Mouse (Mus musculus) kidney, embryonic 16.5 days (tissue): ENCODE results near the gene Psme4. TPM values are rescaled to one million over a fixed set of nuclear protein-coding genes. Genes with fewer than 3 reads are reported as not detected.

Source experiments
- ATAC-seq: fragments of 200-750 bp; cut with Nextera tagmentation; 2 replicates; pipeline ENCODE4 v1.8.0; 2017; ENCODE audit warnings: moderate TSS enrichment; ENCODE audit not compliant: low FRiP score, low TSS enrichment
- H3K27ac ChIP-seq: fragments of 300-500 bp; sonication (generic); 2 replicates; pipeline ENCODE4 v1.5.1; 2014; ENCODE audit warnings: low read length
- H3K27me3 ChIP-seq: fragments of 300-500 bp; sonication (generic); 2 replicates; pipeline ENCODE4 v1.6.1; 2014; ENCODE audit warnings: low read length, control low read depth, mixed read lengths; ENCODE audit not compliant: insufficient read depth
- H3K36me3 ChIP-seq: fragments of 300-500 bp; sonication (generic); 2 replicates; pipeline ENCODE4 v1.6.1; 2014; ENCODE audit warnings: low read length, control low read depth, mixed read lengths; ENCODE audit not compliant: insufficient read depth
- H3K4me1 ChIP-seq: fragments of 300-500 bp; sonication (generic); 2 replicates; pipeline ENCODE4 v1.6.1; 2014; ENCODE audit warnings: low read length, control low read depth, mixed read lengths; ENCODE audit not compliant: insufficient read depth
- H3K4me2 ChIP-seq: fragments of 300-500 bp; sonication (generic); replicated peaks from 2 replicates; pipeline ENCODE4 v1.6.1; 2014; ENCODE audit warnings: low read depth, low read length
- H3K4me3 ChIP-seq: fragments of 300-500 bp; sonication (generic); 2 replicates; pipeline ENCODE4 v1.5.1; 2014; ENCODE audit warnings: mild to moderate bottlenecking, low read length
- H3K9ac ChIP-seq: fragments of 300-500 bp; sonication (generic); replicated peaks from 2 replicates; pipeline ENCODE4 v1.6.1; 2014; ENCODE audit warnings: low read length
- H3K9me3 ChIP-seq: fragments of 300-500 bp; sonication (generic); 2 replicates; pipeline ENCODE4 v1.6.1; 2016; ENCODE audit warnings: low read length, control low read depth
- WGBS: fragments of 180-500 bp; shearing (Covaris S2); extraction: QIAGEN DNeasy Blood & Tissue Kit; methylation state at CpG from one replicate; pipeline ENCODE4 v1.1.7; 2014; 5-methylcytosine and 5-hydroxymethylcytosine counted together
- polyA plus RNA-seq: library from polyadenylated mRNA; unstranded; fragments of >200 nt; fragmentation: Nextera tagmentation; extraction: Ambion mirVana; gene quantifications from 2 replicates; pipeline ENCODE4 v1.2.1, GENCODE M21; 2015

Gene Psme4
- polyA plus RNA-seq, 1 experiment from 2014 or later = 13.2 TPM

- no peak overlapping the region for H3K4me2 ChIP-seq
Measured at GRCm38 (mm10) chr11:30923283-30923682, 151.8 kb downstream of the Psme4 start.

DNA sequence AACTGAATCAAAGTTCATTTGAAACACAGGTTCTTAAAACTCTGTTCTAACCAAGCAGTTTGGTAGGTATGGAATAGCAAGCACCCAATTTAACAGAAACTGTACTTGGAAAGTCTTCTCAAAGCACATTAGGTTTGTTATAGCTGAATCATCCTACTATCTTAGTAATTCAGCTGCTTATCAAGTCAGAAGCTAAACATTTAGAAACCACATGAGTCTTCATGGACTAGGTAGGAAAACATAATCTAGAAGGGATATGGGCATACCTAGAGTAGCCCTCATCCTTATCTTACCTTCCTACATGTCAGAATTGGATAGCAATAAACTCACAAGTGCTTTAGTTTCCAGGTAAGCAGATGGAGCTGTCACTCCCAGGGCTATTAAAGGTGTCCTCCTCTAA lies 156.6 kb downstream of the Psme4 start:
- Histone ChIP-seq H3K27me3 (no peaks in the 10 kb centered on the region), H3K36me3 (peaks cover 29% of the 10 kb centered on the region), H3K9me3 (no peaks in the 10 kb centered on the region), H3K9ac (no peak overlapping the region), H3K27ac (no peak overlapping the region), H3K4me3 (no peak overlapping the region), H3K4me1 (no peaks in the 10 kb centered on the region), H3K4me2 (no peak overlapping the region)
- no peak for ATAC-seq

More at GRCm38 (mm10) chr11:30923283-30923682, 151.8 kb downstream of the Psme4 start:
- Histone ChIP-seq H3K27ac (no peak overlapping the region), H3K9ac (no peak overlapping the region), H3K36me3 (peaks cover 24% of the 10 kb centered on the region), H3K27me3 (no peaks in the 10 kb centered on the region), H3K4me3 (no peak overlapping the region), H3K9me3 (no peaks in the 10 kb centered on the region), H3K4me1 (no peaks in the 10 kb centered on the region)
- ATAC-seq = no peak
- 93% methylated on average over 3 of the region's 3 CpGs for WGBS

- H3K36me3 ChIP-seq = peaks cover 26% of the 10 kb centered on the region
- no peaks in the 10 kb centered on the region for H3K27me3 ChIP-seq
- 100% methylated on average over 1 of the region's 1 CpGs for WGBS
Measured at GRCm38 (mm10) chr11:30928498-30928897, 157.0 kb downstream of the Psme4 start.

More at GRCm38 (mm10) chr11:30928498-30928897, 157.0 kb downstream of the Psme4 start:
- Histone ChIP-seq H3K9me3 (no peaks in the 10 kb centered on the region), H3K4me3 (no peak overlapping the region), H3K27ac (no peak overlapping the region), H3K4me1 (no peaks in the 10 kb centered on the region), H3K9ac (no peak overlapping the region), H3K4me2 (no peak overlapping the region)
- ATAC-seq = no peak

Other genes with a start within 250 kb of the Psme4 start
- gene Acyp2, start 122.1 kb upstream of the Psme4 start, polyA plus RNA-seq = 19.0 and 19.8 TPM in 2 replicates
- 0.10 TPM in 1 of 2 replicates, not detected in the other for gene Gpr75, start 113.6 kb downstream of the Psme4 start, polyA plus RNA-seq
- 28.5 and 30.9 TPM in 2 replicates for gene Asb3, start 113.7 kb downstream of the Psme4 start, polyA plus RNA-seq
- 12.8 and 12.9 TPM in 2 replicates for gene Erlec1, start 182.6 kb downstream of the Psme4 start, polyA plus RNA-seq
- gene Chac2, start 214.6 kb downstream of the Psme4 start, polyA plus RNA-seq = 18.3 and 19.8 TPM in 2 replicates